Mouse (Mus musculus) MEL (cell line): ENCODE data around the gene Rbsn. TPM values are rescaled to one million over a fixed set of nuclear protein-coding genes. Genes with fewer than 3 reads are reported as not detected.

Source experiments
- DNase-seq: peaks from one replicate; pipeline ENCODE4 v3.0.0; 2011; ENCODE audit warnings: low read depth, low spot score
- H3K27ac ChIP-seq: 2 replicates; pipeline ENCODE4 v1.5.1; 2012; ENCODE audit warnings: low read depth, mild to moderate bottlenecking, control low read depth, low read length, moderate library complexity; ENCODE audit not compliant: control insufficient read depth
- H3K27me3 ChIP-seq, 2 experiments: fragments of 150-350 bp in 1 of 2; sonication (generic) in 1 of 2; 2 replicates each; pipeline ENCODE4 v1.6.1; 2012; ENCODE audit warnings: low read length in 2 of 2, mild to moderate bottlenecking in 2 of 2, improper control_type of control experiment in 1 of 2, moderate library complexity in 1 of 2; ENCODE audit not compliant: insufficient read depth in 2 of 2, control insufficient read depth in 1 of 2
- H3K36me3 ChIP-seq, 2 experiments: 2 replicates each; pipeline ENCODE4 v1.6.1; 2012 to 2014; ENCODE audit warnings: low read length in 2 of 2, improper control_type of control experiment in 1 of 2, inconsistent platforms in 1 of 2, mild to moderate bottlenecking in 1 of 2; ENCODE audit not compliant: insufficient read depth in 2 of 2, control insufficient read depth in 1 of 2
- H3K4me1 ChIP-seq, 2 experiments: fragments of 150-350 bp in 1 of 2; sonication (generic) in 1 of 2; 2 replicates each; pipeline ENCODE4 v1.6.1; 2012; ENCODE audit warnings: low read length in 2 of 2, improper control_type of control experiment in 1 of 2, mild to moderate bottlenecking in 1 of 2; ENCODE audit not compliant: insufficient read depth in 2 of 2, control insufficient read depth in 1 of 2
- H3K4me3 ChIP-seq, 2 experiments: fragments of 150-350 bp in 1 of 2; sonication (generic) in 1 of 2; 2 replicates each; pipeline ENCODE4 v1.5.1; 2012; ENCODE audit warnings: low read depth in 2 of 2, low read length in 2 of 2, mild to moderate bottlenecking in 2 of 2, moderate library complexity in 2 of 2, control low read depth in 1 of 2, improper control_type of control experiment in 1 of 2; ENCODE audit not compliant: control insufficient read depth in 1 of 2, insufficient read depth in 1 of 2
- H3K79me2 ChIP-seq: 2 replicates; pipeline ENCODE4 v1.6.1; 2012; ENCODE audit warnings: mild to moderate bottlenecking, low read length, moderate library complexity; ENCODE audit not compliant: control insufficient read depth, poor library complexity, insufficient read depth
- H3K9ac ChIP-seq: 2 replicates; pipeline ENCODE4 v1.6.1; 2012; ENCODE audit warnings: low read depth, mild to moderate bottlenecking, control low read depth, low read length, moderate library complexity; ENCODE audit not compliant: control insufficient read depth, poor library complexity, severe bottlenecking
- H3K9me3 ChIP-seq: fragments of 150-350 bp; sonication (generic); replicated peaks from 2 replicates; pipeline ENCODE4 v1.6.1; 2012; ENCODE audit warnings: mild to moderate bottlenecking, low read length, improper control_type of control experiment, moderate library complexity; ENCODE audit not compliant: insufficient read depth
- BHLHE40 ChIP-seq: IDR thresholded peaks from 2 replicates; pipeline ENCODE4 v1.6.1; 2012; ENCODE audit warnings: low read depth, mild to moderate bottlenecking, inconsistent platforms, low read length, improper control_type of control experiment, borderline replicate concordance
- CHD1 ChIP-seq: IDR thresholded peaks from 2 replicates; pipeline ENCODE4 v1.6.1; 2012; ENCODE audit warnings: low read depth, mild to moderate bottlenecking, inconsistent platforms, low read length, improper control_type of control experiment
- CHD2 ChIP-seq: IDR thresholded peaks from 2 replicates; pipeline ENCODE4 v1.6.1; 2011; ENCODE audit warnings: low read length, improper control_type of control experiment
- CTCF ChIP-seq, 3 experiments: IDR thresholded peaks in 2 of 3; conservative IDR thresholded peaks in 1 of 3; 2 replicates each; pipeline ENCODE4 v1.5.1; 2011 to 2012; ENCODE audit warnings: low read length in 3 of 3, low read depth in 2 of 3, mild to moderate bottlenecking in 2 of 3, improper control_type of control experiment in 1 of 3, inconsistent platforms in 1 of 3, mixed read lengths in 1 of 3, moderate library complexity in 1 of 3; ENCODE audit not compliant: control insufficient read depth in 1 of 3, insufficient read depth in 1 of 3, poor library complexity in 1 of 3, severe bottlenecking in 1 of 3
- E2F4 ChIP-seq: IDR thresholded peaks from 2 replicates; pipeline ENCODE4 v1.6.1; 2011; ENCODE audit warnings: low read depth, low read length, improper control_type of control experiment, borderline replicate concordance
- ELF1 ChIP-seq: IDR thresholded peaks from 2 replicates; pipeline ENCODE4 v1.6.1; 2014; ENCODE audit warnings: low read depth, mild to moderate bottlenecking, inconsistent platforms, low read length, improper control_type of control experiment, moderate library complexity
- ETS1 ChIP-seq: IDR thresholded peaks from 2 replicates; pipeline ENCODE4 v1.6.1; 2012; ENCODE audit warnings: low read depth, mild to moderate bottlenecking, inconsistent platforms, low read length, improper control_type of control experiment, moderate library complexity
- GATA1 ChIP-seq: IDR thresholded peaks from 2 replicates; pipeline ENCODE4 v1.6.1; 2011; ENCODE audit warnings: low read depth, low read length, improper control_type of control experiment
- HCFC1 ChIP-seq: IDR thresholded peaks from 2 replicates; pipeline ENCODE4 v1.6.1; 2012; ENCODE audit warnings: low read depth, mild to moderate bottlenecking, inconsistent platforms, low read length, improper control_type of control experiment, moderate library complexity
- JUND ChIP-seq: IDR thresholded peaks from 2 replicates; pipeline ENCODE4 v1.6.1; 2011; ENCODE audit warnings: low read depth, mild to moderate bottlenecking, improper control_type of control experiment, low read length
- MAX ChIP-seq: IDR thresholded peaks from 2 replicates; pipeline ENCODE4 v1.6.1; 2011; ENCODE audit warnings: low read length, improper control_type of control experiment
- MAZ ChIP-seq: IDR thresholded peaks from 2 replicates; pipeline ENCODE4 v1.6.1; 2012; ENCODE audit warnings: low read depth, mild to moderate bottlenecking, inconsistent platforms, low read length, improper control_type of control experiment
- MEF2A ChIP-seq: IDR thresholded peaks from 2 replicates; pipeline ENCODE4 v1.6.1; 2014; ENCODE audit warnings: low read depth, mild to moderate bottlenecking, inconsistent platforms, low read length, improper control_type of control experiment; ENCODE audit not compliant: poor library complexity, insufficient replicate concordance, severe bottlenecking; ENCODE audit errors: extremely low read depth
- NELFE ChIP-seq: IDR thresholded peaks from 2 replicates; pipeline ENCODE4 v1.6.1; 2011; ENCODE audit warnings: low read depth, low read length, improper control_type of control experiment
- NRF1 ChIP-seq: IDR thresholded peaks from 2 replicates; pipeline ENCODE4 v1.6.1; 2014; ENCODE audit warnings: low read depth, mild to moderate bottlenecking, inconsistent platforms, low read length, improper control_type of control experiment, moderate library complexity; ENCODE audit not compliant: poor library complexity, insufficient read depth, severe bottlenecking
- POLR2A ChIP-seq, 2 experiments: IDR thresholded peaks; 2 replicates each; pipeline ENCODE4 v1.6.1; 2011 to 2012; ENCODE audit warnings: low read length in 2 of 2, mild to moderate bottlenecking in 2 of 2, control low read depth in 1 of 2, improper control_type of control experiment in 1 of 2, low read depth in 1 of 2, moderate library complexity in 1 of 2; ENCODE audit not compliant: control insufficient read depth in 1 of 2, insufficient read depth in 1 of 2, poor library complexity in 1 of 2
- POLR2AphosphoS2 ChIP-seq: IDR thresholded peaks from 2 replicates; pipeline ENCODE4 v1.6.1; 2011; ENCODE audit warnings: low read length, improper control_type of control experiment
- RAD21 ChIP-seq: IDR thresholded peaks from 2 replicates; pipeline ENCODE4 v1.6.1; 2011; ENCODE audit warnings: mild to moderate bottlenecking, low read depth, low read length, improper control_type of control experiment
- RCOR1 ChIP-seq: IDR thresholded peaks from 2 replicates; pipeline ENCODE4 v1.6.1; 2012; ENCODE audit warnings: low read depth, mild to moderate bottlenecking, inconsistent platforms, low read length, improper control_type of control experiment
- SMC3 ChIP-seq: IDR thresholded peaks from 2 replicates; pipeline ENCODE4 v1.6.1; 2011; ENCODE audit warnings: low read depth, low read length, improper control_type of control experiment
- TBP ChIP-seq: IDR thresholded peaks from 2 replicates; pipeline ENCODE4 v1.8.0; 2011; ENCODE audit warnings: low read depth, low read length, improper control_type of control experiment
- UBTF ChIP-seq: IDR thresholded peaks from 2 replicates; pipeline ENCODE4 v1.6.1; 2012; ENCODE audit warnings: low read depth, mild to moderate bottlenecking, inconsistent platforms, low read length, improper control_type of control experiment, moderate library complexity, borderline replicate concordance; ENCODE audit not compliant: insufficient read depth
- USF1 ChIP-seq: IDR thresholded peaks from 2 replicates; pipeline ENCODE4 v1.6.1; 2014; ENCODE audit warnings: low read depth, mild to moderate bottlenecking, inconsistent platforms, low read length, improper control_type of control experiment, moderate library complexity
- USF2 ChIP-seq, 2 experiments: IDR thresholded peaks; 2 replicates each; pipeline ENCODE4 v1.6.1; 2011 to 2012; ENCODE audit warnings: improper control_type of control experiment in 2 of 2, low read length in 2 of 2, borderline replicate concordance in 1 of 2, inconsistent platforms in 1 of 2, low read depth in 1 of 2, mild to moderate bottlenecking in 1 of 2; ENCODE audit not compliant: insufficient read depth in 1 of 2
- ZC3H11A ChIP-seq: IDR thresholded peaks from 2 replicates; pipeline ENCODE4 v1.6.1; 2012; ENCODE audit warnings: low read depth, mild to moderate bottlenecking, inconsistent platforms, low read length, improper control_type of control experiment
- ZMIZ1 ChIP-seq: IDR thresholded peaks from 2 replicates; pipeline ENCODE4 v1.6.1; 2012; ENCODE audit warnings: low read depth, mild to moderate bottlenecking, inconsistent platforms, low read length, improper control_type of control experiment, moderate library complexity
- ZNF384 ChIP-seq: IDR thresholded peaks from 2 replicates; pipeline ENCODE4 v1.6.1; 2012; ENCODE audit warnings: low read depth, mild to moderate bottlenecking, inconsistent platforms, low read length, improper control_type of control experiment
- polyA plus RNA-seq, 2 experiments: library from polyadenylated mRNA; stranded (reverse) in 1 of 2; unstranded in 1 of 2; fragments of >175 nt in 1 of 2; fragments of >200 nt in 1 of 2; gene quantifications; 2 replicates each; pipeline versions ENCODE4 v1.2.1 to v1.2.4; 2012; ENCODE audit warnings: low replicate concordance in 2 of 2, low read depth in 1 of 2; ENCODE audit not compliant: insufficient read length in 2 of 2, insufficient read depth in 1 of 2, missing spikeins in 1 of 2
- total RNA-seq: library from RNA; depleted of rRNA; stranded (reverse); fragments of 300-350 nt; gene quantifications from 2 replicates; pipeline ENCODE4 v1.2.3, GENCODE M21; 2012

Rbsn gene
- total and polyA plus RNA-seq, 3 experiments, result 16.1 to 16.3 TPM; not detected in 1

- H3K9me3 ChIP-seq, result no peaks in the 10 kb centered on the region
- peaks cover 0 to 42% of the 10 kb centered on the region in 2 experiments; a peak in 2 of 4 replicates for H3K36me3 ChIP-seq
- H3K4me1 ChIP-seq, result no peaks in the 10 kb centered on the region
- no peak for TF ChIP-seq POLR2AphosphoS2
- TF ChIP-seq BHLHE40, result no peak
- no peak for TF ChIP-seq CHD1
- TF ChIP-seq TBP, result no peak
- no peak for TF ChIP-seq MAZ
- TF ChIP-seq CTCF (IDR thresholded peaks at IDR 0.05 in 2 of 3, conservative IDR thresholded peaks at IDR 0.05 in 1 of 3; ENCODE audit: control insufficient read depth in 1 of 3, insufficient read depth in 1 of 3, low read depth in 2 of 3, low read length in 3 of 3, poor library complexity in 1 of 3, severe bottlenecking in 1 of 3), result no peak
- no peak for TF ChIP-seq ZMIZ1
- TF ChIP-seq POLR2A (IDR thresholded peaks at IDR 0.05; ENCODE audit: control insufficient read depth in 1 of 2, insufficient read depth in 1 of 2, low read depth in 1 of 2, low read length in 2 of 2, poor library complexity in 1 of 2), result no peak
- no peak overlapping the region for H3K4me3 ChIP-seq
- no peaks in the 10 kb centered on the region for H3K27me3 ChIP-seq
- H3K27ac ChIP-seq, result no peak overlapping the region
- no peak overlapping the region for H3K9ac ChIP-seq
- H3K79me2 ChIP-seq, result no peaks in the 10 kb centered on the region
- DNase-seq, result no peak
Measured at GRCm38 (mm10) chr6:92162724-92163123, 52.0 kb downstream of the Rbsn start.

GRCm38 (mm10) chr6:92158801-92159200, 55.9 kb downstream of the Rbsn start:
- DNase-seq, result no peak

GRCm38 (mm10) chr6:92153774-92154173, 61.0 kb downstream of the Rbsn start:
- no peak overlapping the region for H3K27ac ChIP-seq

More at GRCm38 (mm10) chr6:92158801-92159200, 55.9 kb downstream of the Rbsn start:
- H3K4me1 ChIP-seq, result no peaks in the 10 kb centered on the region
- TF ChIP-seq MEF2A (no peak), MAX (no peak), SMC3 (no peak), USF2 (IDR thresholded peaks at IDR 0.05; ENCODE audit: borderline replicate concordance in 1 of 2, insufficient read depth in 1 of 2, low read depth in 1 of 2, low read length in 2 of 2) (no peak), ZMIZ1 (no peak), NRF1 (no peak), CHD2 (no peak), MAZ (no peak), RAD21 (no peak), NELFE (no peak), POLR2AphosphoS2 (no peak), USF1 (no peak), POLR2A (IDR thresholded peaks at IDR 0.05; ENCODE audit: control insufficient read depth in 1 of 2, insufficient read depth in 1 of 2, low read depth in 1 of 2, low read length in 2 of 2, poor library complexity in 1 of 2) (no peak), CHD1 (no peak), ZC3H11A (no peak), E2F4 (no peak), ZNF384 (no peak), UBTF (no peak)
- no peaks in the 10 kb centered on the region for H3K79me2 ChIP-seq
- no peak overlapping the region for H3K9ac ChIP-seq
- H3K27ac ChIP-seq, result no peak overlapping the region
- no peaks in the 10 kb centered on the region for H3K27me3 ChIP-seq
- H3K9me3 ChIP-seq, result no peaks in the 10 kb centered on the region
- no peak overlapping the region for H3K4me3 ChIP-seq
- peaks cover 0 to 40% of the 10 kb centered on the region in 2 experiments; a peak in 2 of 4 replicates for H3K36me3 ChIP-seq

More at GRCm38 (mm10) chr6:92153774-92154173, 61.0 kb downstream of the Rbsn start:
- H3K4me3 ChIP-seq, result no peak overlapping the region
- TF ChIP-seq ELF1 (no peak), RAD21 (no peak), HCFC1 (no peak), UBTF (no peak), JUND (no peak), ETS1 (no peak), MAZ (no peak), CHD1 (no peak), NRF1 (no peak), RCOR1 (no peak), POLR2A (IDR thresholded peaks at IDR 0.05; ENCODE audit: control insufficient read depth in 1 of 2, insufficient read depth in 1 of 2, low read depth in 1 of 2, low read length in 2 of 2, poor library complexity in 1 of 2) (no peak), GATA1 (no peak), E2F4 (no peak)
- no peak overlapping the region for H3K9ac ChIP-seq
- no peaks in the 10 kb centered on the region for H3K9me3 ChIP-seq
- no peak for DNase-seq
- no peaks in the 10 kb centered on the region for H3K4me1 ChIP-seq
- no peaks in the 10 kb centered on the region for H3K79me2 ChIP-seq
- H3K27me3 ChIP-seq, result no peaks in the 10 kb centered on the region
- H3K36me3 ChIP-seq, result peaks cover 0 to 33% of the 10 kb centered on the region in 2 experiments; a peak in 2 of 4 replicates
